ENCODE assay signal across 10 mouse cellular contexts in the genomic region with DNA sequence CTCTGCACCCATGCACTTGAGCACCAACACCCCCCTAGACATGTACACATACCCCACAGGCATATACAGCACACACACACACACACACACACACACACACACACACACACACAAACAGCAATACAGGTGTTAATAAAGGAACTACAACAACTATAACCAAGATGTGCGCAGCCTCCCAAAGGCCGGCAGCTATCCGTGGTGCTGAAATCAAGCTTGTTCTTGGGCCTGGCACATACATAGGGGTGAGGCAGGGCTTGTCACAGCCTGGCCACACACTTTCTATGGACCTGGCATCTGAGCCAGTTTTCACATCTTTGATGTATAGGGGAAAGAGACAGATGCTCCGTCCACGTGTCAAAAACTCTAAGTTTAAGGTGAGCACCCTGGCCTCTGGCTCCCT. TPM values are rescaled to one million over a fixed set of nuclear protein-coding genes. Genes with fewer than 3 reads are reported as not detected.
A peak's percentile ranks its signal among the peaks of the same experiment; 100 is the strongest.
DNase-seq lines count a peak whose midpoint lies in the region; ATAC-seq and TF ChIP-seq lines count a peak whose summit lies in the region.
"Had no signal": no experiment of that assay in that cellular context is flagged by ENCODE, and none has a peak within 500 bp of the region (broad histone marks: within the 10 kb centered on the region; RNA-seq: fewer than 3 reads in every experiment).

No protein-coding gene starts in this region.

- H3K27ac ChIP-seq in testis, adult 2 months (ENCODE audit: control insufficient read depth, insufficient read depth, low read depth, low read length) = no peak overlapping the region
- H3K27ac ChIP-seq: liver, embryonic 13.5 days had no signal

- peak overlapping the region; percentile 51 for H3K4me3 ChIP-seq in testis, adult 2 months (ENCODE audit: control insufficient read depth, low read depth, low read length)
- H3K4me3 ChIP-seq: liver, embryonic 13.5 days had no signal

- intact Hi-C loops in gastrocnemius, postnatal 14 days (cut with DNase I; ENCODE audit: low total_unique reads) = no loop called here
- intact Hi-C loops in gastrocnemius, postnatal 36 days (cut with DNase I) = no loop called here

- no peaks in the 10 kb centered on the region for H3K36me3 ChIP-seq in testis, adult 2 months (ENCODE audit: control insufficient read depth, insufficient read depth, low read length)
- H3K36me3 ChIP-seq: liver, embryonic 13.5 days had no signal

- TF ChIP-seq CTCF in testis, adult 2 months (IDR thresholded peaks at IDR 0.05; ENCODE audit: control insufficient read depth, insufficient read depth, insufficient replicate concordance, low read depth, low read length) = no peak

- TF ChIP-seq POLR2A in testis, adult 2 months (IDR thresholded peaks at IDR 0.05; ENCODE audit: control insufficient read depth, low read depth, low read length) = no peak

- no peaks in the 10 kb centered on the region for H3K27me3 ChIP-seq in testis, adult 2 months (ENCODE audit: control insufficient read depth, insufficient read depth, low read length)

- ATAC-seq in granulocyte monocyte progenitor cell, adult 5-6 weeks (replicated peaks; ENCODE audit: poor library complexity, severe bottlenecking) = peak; percentile 55

- H3K4me1 ChIP-seq in testis, adult 2 months (ENCODE audit: control insufficient read depth, insufficient read depth, low read length) = no peaks in the 10 kb centered on the region; the same call in 1 of the 2 replicates
- H3K4me1 ChIP-seq: liver, embryonic 13.5 days had no signal

- DNase-seq in gastrocnemius, postnatal 14 days = peak; percentile 24
- DNase-seq in gastrocnemius, postnatal 36 days = no peak
- no peak for DNase-seq in testis, postnatal 14 days (ENCODE audit: low spot score)
- DNase-seq in testis, postnatal 10 days (ENCODE audit: low spot score) = peak; percentile 81
- DNase-seq in Muller cell, postnatal 12 days (ENCODE audit: inconsistent ontology term) = no peak
- no peak for DNase-seq in frontal cortex, postnatal 10 days (ENCODE audit: low spot score in 2 of 2)
- DNase-seq: liver, embryonic 13.5 days had no signal

RNA-seq across cellular contexts. Expression of a gene that starts 36.7 kb away (rescaled TPM):
- not detected for total RNA-seq in gastrocnemius, postnatal 14 days (2021)
- not detected for total RNA-seq in gastrocnemius, postnatal 36 days (2021)
- polyA plus RNA-seq in testis, adult 2 months (2012; rRNA removed) = 0.10 and 0.12 TPM in 2 replicates
- not detected in 2 replicates for total RNA-seq in granulocyte monocyte progenitor cell, adult 5-6 weeks (2014; fragmentation: Nextera tagmentation)
- total RNA-seq in granulocyte monocyte progenitor cell, adult 5-6 weeks (2017) = not detected in 2 replicates
- polyA plus RNA-seq: heart, postnatal 0 days; liver, embryonic 13.5 days had no signal

RNA-seq across cellular contexts. Expression of a gene that starts 44.3 kb away (rescaled TPM):
- 100 to 1,000 TPM; 257 to 459 TPM for total RNA-seq in gastrocnemius, postnatal 14 days (2021)
- total RNA-seq in gastrocnemius, postnatal 36 days (2021) = 100 to 1,000 TPM; 269 to 277 TPM
- polyA plus RNA-seq in testis, adult 2 months (2012; rRNA removed) = 49.6 and 51.0 TPM in 2 replicates
- not detected in 2 replicates for total RNA-seq in granulocyte monocyte progenitor cell, adult 5-6 weeks (2014; fragmentation: Nextera tagmentation)
- total RNA-seq in granulocyte monocyte progenitor cell, adult 5-6 weeks (2017) = not detected in 2 replicates

Comparison
In these comparisons a context has a peak if more than half of its experiments do, and no peak if none do; other contexts are left out.
1. DNase-seq: peak in gastrocnemius, postnatal 14 days (single experiment) and testis, postnatal 10 days (single experiment); none in gastrocnemius, postnatal 36 days (0 of 2), testis, postnatal 14 days (single experiment), Muller cell, postnatal 12 days (single experiment) and frontal cortex, postnatal 10 days (0 of 2).
2. RNA of a gene that starts 44.3 kb away (total RNA-seq): 257 to 459 TPM in gastrocnemius, postnatal 14 days and 269 to 277 TPM in gastrocnemius, postnatal 36 days; not detected in granulocyte monocyte progenitor cell, adult 5-6 weeks; every median in the first group is over 100 times any median in the second.